Mouse (Mus musculus): ENCODE results near the gene 1700084M14Rik. TPM values are rescaled to one million over a fixed set of nuclear protein-coding genes. Genes with fewer than 3 reads are reported as not detected.

Gene 1700084M14Rik
- not detected in 2 replicates for polyA plus RNA-seq (2012; rRNA removed; ENCODE audit: low replicate concordance)

GRCm38 (mm10) chrX:91575811-91576210 is at the start of gene 1700084M14Rik:
Gene 1700084M14Rik, minus strand, starts transcription at chrX:91575911.

Other genes starting within 250 kb of the 1700084M14Rik start
- gene Mageb2, start 244.2 kb downstream of the 1700084M14Rik start, polyA plus RNA-seq (2012; rRNA removed; ENCODE audit: low replicate concordance), result not detected in 2 replicates
- gene Gm5072, start 183.4 kb downstream of the 1700084M14Rik start, polyA plus RNA-seq (2012; rRNA removed; ENCODE audit: low replicate concordance), result not detected in 2 replicates
- not detected in 2 replicates for gene Gm8914, start 95.8 kb downstream of the 1700084M14Rik start, polyA plus RNA-seq (2012; rRNA removed; ENCODE audit: low replicate concordance)
- gene Gm14781, start 56.3 kb upstream of the 1700084M14Rik start, polyA plus RNA-seq (2012; rRNA removed; ENCODE audit: low replicate concordance), result not detected in 2 replicates
- not detected in 2 replicates for gene Mageb5, start 207.1 kb upstream of the 1700084M14Rik start, polyA plus RNA-seq (2012; rRNA removed; ENCODE audit: low replicate concordance)